Mouse (Mus musculus) embryonic facial prominence, embryonic 15.5 days (tissue): ENCODE data around the gene Prkar1b. TPM values are rescaled to one million over a fixed set of nuclear protein-coding genes. Genes with fewer than 3 reads are reported as not detected.
A peak's percentile ranks its signal among the peaks of the same experiment; 100 is the strongest.

Source experiments
- ATAC-seq: fragments of 200-750 bp; cut with Nextera tagmentation; 2 replicates; pipeline ENCODE4 v1.8.0; 2017; ENCODE audit warnings: low read depth, moderate TSS enrichment; ENCODE audit not compliant: insufficient number of reproducible peaks, low FRiP score, low TSS enrichment
- H3K27ac ChIP-seq: fragments of 300-500 bp; sonication (generic); replicated peaks from 2 replicates; pipeline ENCODE4 v1.5.1; 2015; ENCODE audit warnings: mild to moderate bottlenecking, inconsistent platforms
- H3K27me3 ChIP-seq: fragments of 300-500 bp; sonication (generic); 2 replicates; pipeline ENCODE4 v1.6.1; 2015; ENCODE audit warnings: inconsistent platforms
- H3K36me3 ChIP-seq: fragments of 300-500 bp; sonication (generic); 2 replicates; pipeline ENCODE4 v1.6.1; 2015; ENCODE audit warnings: mild to moderate bottlenecking, inconsistent platforms
- H3K4me1 ChIP-seq: fragments of 300-500 bp; sonication (generic); 2 replicates; pipeline ENCODE4 v1.6.1; 2015; ENCODE audit warnings: inconsistent platforms
- H3K4me2 ChIP-seq: fragments of 300-500 bp; sonication (generic); replicated peaks from 2 replicates; pipeline ENCODE4 v1.6.1; 2015; ENCODE audit warnings: mild to moderate bottlenecking, inconsistent platforms
- H3K4me3 ChIP-seq: fragments of 300-500 bp; sonication (generic); replicated peaks from 2 replicates; pipeline ENCODE4 v1.5.1; 2015; ENCODE audit warnings: mild to moderate bottlenecking, inconsistent platforms
- H3K9ac ChIP-seq: fragments of 300-500 bp; sonication (generic); 2 replicates; pipeline ENCODE4 v1.6.1; 2015; ENCODE audit warnings: inconsistent platforms
- H3K9me3 ChIP-seq: fragments of 300-500 bp; sonication (generic); replicated peaks from 2 replicates; pipeline ENCODE4 v1.6.1; 2016; ENCODE audit warnings: inconsistent platforms
- WGBS: fragments of 180-500 bp; shearing (Covaris S2); methylation state at CpG from one replicate; pipeline ENCODE4 v1.1.7; 2015; 5-methylcytosine and 5-hydroxymethylcytosine counted together
- polyA plus RNA-seq: library from polyadenylated mRNA; unstranded; fragments of >200 nt; fragmentation: Nextera tagmentation; extraction: Ambion mirVana; gene quantifications from 2 replicates; pipeline ENCODE4 v1.2.1, GENCODE M21; 2015

The Prkar1b gene
- polyA plus RNA-seq, 1 experiment from 2014 or later, result 28.4 TPM

- no peak overlapping the region for H3K4me2 ChIP-seq
- ATAC-seq, result peak; percentile 49; the same call in 1 of the 2 replicates
- no peak overlapping the region for H3K4me3 ChIP-seq
- H3K9me3 ChIP-seq, result no peaks in the 10 kb centered on the region
- H3K4me1 ChIP-seq, result peaks cover 33% of the 10 kb centered on the region
- H3K9ac ChIP-seq, result no peak overlapping the region; the same call in 1 of the 2 replicates
- H3K27ac ChIP-seq, result peak overlapping the region; percentile 49; the same call in 1 of the 2 replicates
- 0 out of 2 replicates have a peak, but pooled peaks cover 5% of the 10 kb centered on the region for H3K36me3 ChIP-seq
- WGBS, result 42% methylated on average over 11 of the region's 11 CpGs
- H3K27me3 ChIP-seq, result no peaks in the 10 kb centered on the region
Observed at GRCm38 (mm10) chr5:139077311-139078155, 72.3 kb downstream of the Prkar1b start.

- WGBS, result 65% methylated on average over 7 of the region's 7 CpGs
- Histone ChIP-seq H3K4me3 (no peak overlapping the region), H3K9ac (no peak overlapping the region), H3K36me3 (0 out of 2 replicates have a peak, but pooled peaks cover 5% of the 10 kb centered on the region), H3K27me3 (no peaks in the 10 kb centered on the region), H3K4me2 (no peak overlapping the region), H3K9me3 (no peaks in the 10 kb centered on the region), H3K4me1 (peaks cover 33% of the 10 kb centered on the region), H3K27ac (no peak overlapping the region)
- 0 out of 2 replicates have a peak, but pooled peaks have one; percentile 16 for ATAC-seq
Observed at GRCm38 (mm10) chr5:139076450-139076849, 73.4 kb downstream of the Prkar1b start.

- WGBS, result 43% methylated on average over 9 of the region's 9 CpGs
- H3K27ac ChIP-seq, result no peak overlapping the region
- ATAC-seq, result no peak
- H3K9me3 ChIP-seq, result no peaks in the 10 kb centered on the region
- H3K4me1 ChIP-seq, result peaks cover 33% of the 10 kb centered on the region
- no peak overlapping the region for H3K4me2 ChIP-seq
- H3K27me3 ChIP-seq, result no peaks in the 10 kb centered on the region
- 0 out of 2 replicates have a peak, but pooled peaks cover 5% of the 10 kb centered on the region for H3K36me3 ChIP-seq
- no peak overlapping the region for H3K4me3 ChIP-seq
- no peak overlapping the region for H3K9ac ChIP-seq
Observed at GRCm38 (mm10) chr5:139075791-139076190, 74.0 kb downstream of the Prkar1b start.

GRCm38 (mm10) chr5:139075125-139075524 is 74.7 kb downstream of the Prkar1b start:
- H3K9ac ChIP-seq, result no peak overlapping the region
- peak; percentile 66; the same call in 1 of the 2 replicates for ATAC-seq
- no peaks in the 10 kb centered on the region for H3K9me3 ChIP-seq
- H3K27me3 ChIP-seq, result no peaks in the 10 kb centered on the region
- no peak overlapping the region for H3K27ac ChIP-seq
- 0 out of 2 replicates have a peak, but pooled peaks cover 2% of the 10 kb centered on the region for H3K36me3 ChIP-seq
- no peak overlapping the region for H3K4me2 ChIP-seq
- peaks cover 33% of the 10 kb centered on the region for H3K4me1 ChIP-seq
- WGBS, result 47% methylated on average over 3 of the region's 3 CpGs
- no peak overlapping the region for H3K4me3 ChIP-seq

- no peak overlapping the region for H3K4me3 ChIP-seq
- H3K9me3 ChIP-seq, result no peaks in the 10 kb centered on the region
- no peaks in the 10 kb centered on the region for H3K27me3 ChIP-seq
- peaks cover 33% of the 10 kb centered on the region for H3K4me1 ChIP-seq
- H3K4me2 ChIP-seq, result no peak overlapping the region
- no peaks in the 10 kb centered on the region for H3K36me3 ChIP-seq
- H3K27ac ChIP-seq, result no peak overlapping the region
- no peak overlapping the region for H3K9ac ChIP-seq
- WGBS, result 85% methylated on average over 7 of the region's 7 CpGs
- ATAC-seq, result no peak
Observed at GRCm38 (mm10) chr5:139073977-139074376, 75.8 kb downstream of the Prkar1b start.

- no peak overlapping the region for H3K4me3 ChIP-seq
- no peak overlapping the region for H3K9ac ChIP-seq
- WGBS, result 85% methylated on average over 5 of the region's 5 CpGs
- H3K4me1 ChIP-seq, result peaks cover 24% of the 10 kb centered on the region
- H3K36me3 ChIP-seq, result no peaks in the 10 kb centered on the region
- no peak overlapping the region for H3K27ac ChIP-seq
- no peak overlapping the region for H3K4me2 ChIP-seq
- H3K27me3 ChIP-seq, result no peaks in the 10 kb centered on the region
- H3K9me3 ChIP-seq, result no peaks in the 10 kb centered on the region
- no peak for ATAC-seq
Observed at GRCm38 (mm10) chr5:139072866-139073265, 76.9 kb downstream of the Prkar1b start.

GRCm38 (mm10) chr5:139066861-139067614 is 82.8 kb downstream of the Prkar1b start:
- H3K27me3 ChIP-seq, result no peaks in the 10 kb centered on the region
- no peak overlapping the region for H3K4me3 ChIP-seq
- no peaks in the 10 kb centered on the region for H3K36me3 ChIP-seq
- 0 out of 2 replicates have a peak, but pooled peaks have one; percentile 44 for ATAC-seq
- H3K27ac ChIP-seq, result no peak overlapping the region
- H3K9ac ChIP-seq, result no peak overlapping the region
- H3K4me2 ChIP-seq, result no peak overlapping the region
- H3K4me1 ChIP-seq, result 0 out of 2 replicates have a peak, but pooled peaks cover 5% of the 10 kb centered on the region
- 31% methylated on average over 7 of the region's 7 CpGs for WGBS
- H3K9me3 ChIP-seq, result no peaks in the 10 kb centered on the region

GRCm38 (mm10) chr5:139064611-139065010 is 85.2 kb downstream of the Prkar1b start:
- H3K27me3 ChIP-seq, result no peaks in the 10 kb centered on the region
- 56% methylated on average over 5 of the region's 5 CpGs for WGBS

GRCm38 (mm10) chr5:139061680-139062079 is 88.1 kb downstream of the Prkar1b start:
- no peak for ATAC-seq
- no peak overlapping the region for H3K4me3 ChIP-seq
- 80% methylated on average over 5 of the region's 5 CpGs for WGBS
- no peaks in the 10 kb centered on the region for H3K27me3 ChIP-seq
- no peak overlapping the region for H3K4me2 ChIP-seq
- 0 out of 2 replicates have a peak, but pooled peaks cover 5% of the 10 kb centered on the region for H3K4me1 ChIP-seq
- H3K36me3 ChIP-seq, result no peaks in the 10 kb centered on the region
- no peaks in the 10 kb centered on the region for H3K9me3 ChIP-seq
- no peak overlapping the region for H3K9ac ChIP-seq
- no peak overlapping the region for H3K27ac ChIP-seq

More at GRCm38 (mm10) chr5:139064611-139065010, 85.2 kb downstream of the Prkar1b start:
- Histone ChIP-seq H3K4me3 (no peak overlapping the region), H3K36me3 (no peaks in the 10 kb centered on the region), H3K4me2 (no peak overlapping the region), H3K4me1 (0 out of 2 replicates have a peak, but pooled peaks cover 5% of the 10 kb centered on the region), H3K9ac (no peak overlapping the region), H3K27ac (no peak overlapping the region), H3K9me3 (no peaks in the 10 kb centered on the region)
- ATAC-seq, result no peak

GRCm38 (mm10) chr5:139060460-139061051 is 89.2 kb downstream of the Prkar1b start:
- Histone ChIP-seq H3K27ac (no peak overlapping the region), H3K4me3 (no peak overlapping the region), H3K4me1 (0 out of 2 replicates have a peak, but pooled peaks cover 5% of the 10 kb centered on the region), H3K36me3 (no peaks in the 10 kb centered on the region), H3K27me3 (no peaks in the 10 kb centered on the region), H3K9me3 (no peaks in the 10 kb centered on the region), H3K4me2 (no peak overlapping the region), H3K9ac (no peak overlapping the region)
- WGBS, result 72% methylated on average over 12 of the region's 12 CpGs
- ATAC-seq, result no peak

GRCm38 (mm10) chr5:139053176-139053575 is 96.6 kb downstream of the Prkar1b start:
- 76% methylated on average over 10 of the region's 10 CpGs for WGBS
- H3K27me3 ChIP-seq, result no peaks in the 10 kb centered on the region
- no peak overlapping the region for H3K4me3 ChIP-seq
- no peak overlapping the region for H3K4me2 ChIP-seq
- H3K9me3 ChIP-seq, result no peaks in the 10 kb centered on the region
- no peaks in the 10 kb centered on the region; the same call in 1 of the 2 replicates for H3K4me1 ChIP-seq
- ATAC-seq, result no peak
- no peak overlapping the region for H3K9ac ChIP-seq
- no peaks in the 10 kb centered on the region for H3K36me3 ChIP-seq
- no peak overlapping the region for H3K27ac ChIP-seq
